Mouse (Mus musculus): ENCODE measurements around the gene Rnf43.

DNA sequence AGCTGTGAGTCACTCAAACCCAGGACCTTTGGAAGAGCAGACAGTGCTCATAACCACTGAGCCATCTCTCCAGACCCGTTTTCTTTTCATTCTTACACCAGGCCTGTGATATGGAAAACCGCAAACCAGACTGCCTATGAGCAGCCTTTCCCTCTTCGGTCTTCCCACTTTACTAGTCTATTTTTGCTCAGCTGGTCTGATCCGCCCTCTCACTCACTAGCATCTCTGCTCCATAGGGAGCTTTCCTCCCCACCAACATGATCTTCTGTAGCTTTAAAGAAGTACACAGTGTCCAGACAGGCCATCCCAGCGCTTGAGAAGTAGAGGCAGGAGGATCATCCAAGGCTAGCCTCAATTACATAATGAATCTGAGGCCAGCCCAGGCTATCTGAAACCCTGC is 46.5 kb downstream of the Rnf43 start:
- no peak for TF ChIP-seq GATA1 (IDR thresholded peaks at IDR 0.05; ENCODE audit: low read depth, low read length)
- TF ChIP-seq CTCF (IDR thresholded peaks at IDR 0.05 in 2 of 3, conservative IDR thresholded peaks at IDR 0.05 in 1 of 3; ENCODE audit: control insufficient read depth in 1 of 3, insufficient read depth in 1 of 3, low read depth in 2 of 3, low read length in 3 of 3, poor library complexity in 1 of 3, severe bottlenecking in 1 of 3): no peak
- no peak for TF ChIP-seq HCFC1 (IDR thresholded peaks at IDR 0.05; ENCODE audit: low read depth, low read length)
- TF ChIP-seq SIN3A (IDR thresholded peaks at IDR 0.05; ENCODE audit: low read length): no peak
- no peak for TF ChIP-seq ZNF384 (IDR thresholded peaks at IDR 0.05; ENCODE audit: low read depth, low read length)
- no peak for TF ChIP-seq RCOR1 (IDR thresholded peaks at IDR 0.05; ENCODE audit: low read depth, low read length)
- no peak for TF ChIP-seq POLR2AphosphoS5 (IDR thresholded peaks at IDR 0.05; ENCODE audit: borderline replicate concordance, low read depth, low read length)
- no peak for TF ChIP-seq JUND (IDR thresholded peaks at IDR 0.05; ENCODE audit: low read depth, low read length)
- no peak for TF ChIP-seq MAX (IDR thresholded peaks at IDR 0.05; ENCODE audit: low read length)
- no peak for TF ChIP-seq TBP (IDR thresholded peaks at IDR 0.05; ENCODE audit: low read depth, low read length)
